Mouse (Mus musculus) layer of hippocampus, adult 6 months (tissue): Measurements from ENCODE around the gene Cd55. TPM values are rescaled to one million over a fixed set of nuclear protein-coding genes. Genes with fewer than 3 reads are reported as not detected.

Experiments used
- long read RNA-seq, 2 experiments: library from polyadenylated mRNA; unstranded; transcript quantifications; one replicate each; pipeline ENCODE4 v2.0.0; 2019 to 2020
- polyA plus RNA-seq: library from polyadenylated mRNA; unstranded; fragments of <200 nt; fragmentation: Nextera tagmentation; gene quantifications from 2 replicates; pipeline ENCODE4 v1.2.3, GENCODE M21; 2021

Cd55 gene
- 3.4 and 5.8 TPM in 2 replicates for polyA plus RNA-seq
- long read RNA-seq, experiment 1, partial matches to known transcripts = 6 of 12 reads
- long read RNA-seq, experiment 1, other reads (novel, unspliced or antisense) = 3 of 12 reads
- long read RNA-seq, experiment 2, transcript Cd55-201 (10 exons, 2,533 nt) = major isoform, 7 of 16 reads
- long read RNA-seq, experiment 2, partial matches to known transcripts = 3 of 16 reads
- long read RNA-seq, experiment 2, other reads (novel, unspliced or antisense) = 6 of 16 reads

GRCm38 (mm10) chr1:130462084-130462861, at the start of gene Cd55:
TSS of gene Cd55 (minus strand) at chr1:130462744.

DNA sequence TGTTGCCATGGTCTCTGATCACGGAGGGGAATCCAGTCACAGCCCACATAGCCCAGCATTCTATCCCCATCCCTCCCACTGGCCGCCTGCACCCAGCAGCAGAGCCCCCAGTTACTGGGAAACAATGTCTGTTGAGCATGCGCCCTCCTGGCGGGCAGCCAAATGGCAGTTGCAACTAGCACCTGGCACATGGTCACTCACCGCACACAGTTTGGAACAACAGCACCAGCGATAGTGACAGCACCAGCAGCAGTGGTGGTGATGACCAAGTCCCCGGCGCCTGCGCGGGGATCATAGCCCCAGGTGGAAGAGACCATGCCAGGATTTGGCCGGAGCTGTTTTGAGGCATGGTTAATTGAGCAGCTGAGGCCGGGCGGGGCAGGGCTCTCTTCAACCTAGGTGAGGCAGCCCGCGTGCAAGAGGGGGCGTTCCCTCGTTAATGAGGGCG, 39.9 kb downstream of the Cd55 start, which contains the start of gene Cd55b:
Gene Cd55b (minus strand): TSS at position 346 of the 448 bp plus-strand sequence.

Other genes with a start within 250 kb of the Cd55 start
- gene Cd55b, start 39.7 kb downstream of the Cd55 start, polyA plus RNA-seq = not detected in 2 replicates
- 0.08 TPM in 1 of 2 replicates, not detected in the other for gene Zp3r, start 166.9 kb upstream of the Cd55 start, polyA plus RNA-seq
- gene C4bp, start 198.9 kb upstream of the Cd55 start, polyA plus RNA-seq = 0.51 and 0.95 TPM in 2 replicates